Mouse (Mus musculus) megakaryocyte, embryonic 14.5 days (primary cell): ENCODE data around the gene Zdhhc23.

ENCODE experiments used
- FLI1 ChIP-seq: IDR thresholded peaks from 2 replicates; pipeline ENCODE4 v1.6.1; 2012; ENCODE audit warnings: low read length, inconsistent platforms, mixed read lengths
- GATA1 ChIP-seq: IDR thresholded peaks from 3 replicates; pipeline ENCODE4 v1.6.1; 2012; ENCODE audit warnings: mixed read lengths, low read length, inconsistent platforms, borderline replicate concordance

GRCm38 (mm10) chr16:44018986-44019548 is 39.5 kb upstream of the Zdhhc23 start:
- TF ChIP-seq FLI1 (no peak), GATA1 (no peak)
